Mouse (Mus musculus): Measurements from ENCODE around the gene Cdk14. TPM values are rescaled to one million over a fixed set of nuclear protein-coding genes. Genes with fewer than 3 reads are reported as not detected.

Gene Cdk14
- polyA plus RNA-seq, 1 experiment from 2014 or later: 14.4 TPM

- H3K4me3 ChIP-seq (replicated peaks; ENCODE audit: low read length): no peak overlapping the region
- 74% methylated on average over 15 of the region's 15 CpGs for WGBS
- H3K9ac ChIP-seq (ENCODE audit: low read length): no peak overlapping the region
- H3K27ac ChIP-seq (ENCODE audit: low read length): no peak overlapping the region
- H3K4me1 ChIP-seq (ENCODE audit: control insufficient read depth, insufficient read depth, low read length): no peaks in the 10 kb centered on the region
- 0 out of 2 replicates have a peak, but pooled peaks cover 2% of the 10 kb centered on the region for H3K9me3 ChIP-seq (replicated peaks; ENCODE audit: control insufficient read depth, low read length)
- no peak for ATAC-seq (ENCODE audit: insufficient read depth, low FRiP score)
- no peak overlapping the region for H3K4me2 ChIP-seq (ENCODE audit: low read depth, low read length)
- H3K36me3 ChIP-seq (ENCODE audit: control insufficient read depth, insufficient read depth, low read length): no peaks in the 10 kb centered on the region
- H3K27me3 ChIP-seq (ENCODE audit: control insufficient read depth, insufficient read depth, low read length): no peaks in the 10 kb centered on the region
These were observed 543.4 kb downstream of the Cdk14 start for GRCm38 (mm10) chr5:4876653-4877091.

GRCm38 (mm10) chr5:4870041-4870726 is 549.9 kb downstream of the Cdk14 start:
- 86% methylated on average over 4 of the region's 4 CpGs for WGBS
- Histone ChIP-seq H3K27ac (ENCODE audit: low read length) (no peak overlapping the region), H3K4me2 (ENCODE audit: low read depth, low read length) (no peak overlapping the region), H3K4me3 (replicated peaks; ENCODE audit: low read length) (no peak overlapping the region), H3K27me3 (ENCODE audit: control insufficient read depth, insufficient read depth, low read length) (no peaks in the 10 kb centered on the region), H3K9ac (ENCODE audit: low read length) (no peak overlapping the region), H3K4me1 (ENCODE audit: control insufficient read depth, insufficient read depth, low read length) (0 out of 2 replicates have a peak, but pooled peaks cover 4% of the 10 kb centered on the region), H3K9me3 (replicated peaks; ENCODE audit: control insufficient read depth, low read length) (no peaks in the 10 kb centered on the region), H3K36me3 (ENCODE audit: control insufficient read depth, insufficient read depth, low read length) (no peaks in the 10 kb centered on the region)
- no peak for ATAC-seq (ENCODE audit: insufficient read depth, low FRiP score)

- no peaks in the 10 kb centered on the region for H3K27me3 ChIP-seq (ENCODE audit: control insufficient read depth, insufficient read depth, low read length)
- no peak overlapping the region for H3K9ac ChIP-seq (ENCODE audit: low read length)
- no peak overlapping the region for H3K27ac ChIP-seq (ENCODE audit: low read length)
- H3K4me2 ChIP-seq (ENCODE audit: low read depth, low read length): no peak overlapping the region
- H3K36me3 ChIP-seq (ENCODE audit: control insufficient read depth, insufficient read depth, low read length): no peaks in the 10 kb centered on the region
- 0 out of 2 replicates have a peak, but pooled peaks cover 4% of the 10 kb centered on the region for H3K4me1 ChIP-seq (ENCODE audit: control insufficient read depth, insufficient read depth, low read length)
- ATAC-seq (ENCODE audit: insufficient read depth, low FRiP score): no peak
- 54% methylated on average over 6 of the region's 6 CpGs for WGBS
- no peaks in the 10 kb centered on the region for H3K9me3 ChIP-seq (replicated peaks; ENCODE audit: control insufficient read depth, low read length)
- H3K4me3 ChIP-seq (replicated peaks; ENCODE audit: low read length): no peak overlapping the region
These were observed 551.5 kb downstream of the Cdk14 start for GRCm38 (mm10) chr5:4868563-4869120.

- H3K4me2 ChIP-seq (ENCODE audit: low read depth, low read length): no peak overlapping the region
- H3K9me3 ChIP-seq (replicated peaks; ENCODE audit: control insufficient read depth, low read length): no peaks in the 10 kb centered on the region
- H3K9ac ChIP-seq (ENCODE audit: low read length): no peak overlapping the region
- ATAC-seq (ENCODE audit: insufficient read depth, low FRiP score): no peak
- 67% methylated on average over 6 of the region's 6 CpGs for WGBS
- H3K4me3 ChIP-seq (replicated peaks; ENCODE audit: low read length): no peak overlapping the region
- no peaks in the 10 kb centered on the region for H3K36me3 ChIP-seq (ENCODE audit: control insufficient read depth, insufficient read depth, low read length)
- no peak overlapping the region for H3K27ac ChIP-seq (ENCODE audit: low read length)
- H3K27me3 ChIP-seq (ENCODE audit: control insufficient read depth, insufficient read depth, low read length): no peaks in the 10 kb centered on the region
- 0 out of 2 replicates have a peak, but pooled peaks cover 4% of the 10 kb centered on the region for H3K4me1 ChIP-seq (ENCODE audit: control insufficient read depth, insufficient read depth, low read length)
These were observed 552.1 kb downstream of the Cdk14 start for GRCm38 (mm10) chr5:4867849-4868562.

GRCm38 (mm10) chr5:4866945-4867344 is 553.2 kb downstream of the Cdk14 start:
- Histone ChIP-seq H3K9me3 (replicated peaks; ENCODE audit: control insufficient read depth, low read length) (no peaks in the 10 kb centered on the region), H3K36me3 (ENCODE audit: control insufficient read depth, insufficient read depth, low read length) (no peaks in the 10 kb centered on the region), H3K4me1 (ENCODE audit: control insufficient read depth, insufficient read depth, low read length) (0 out of 2 replicates have a peak, but pooled peaks cover 4% of the 10 kb centered on the region), H3K27me3 (ENCODE audit: control insufficient read depth, insufficient read depth, low read length) (no peaks in the 10 kb centered on the region), H3K27ac (ENCODE audit: low read length) (no peak overlapping the region), H3K9ac (ENCODE audit: low read length) (no peak overlapping the region), H3K4me3 (replicated peaks; ENCODE audit: low read length) (no peak overlapping the region), H3K4me2 (ENCODE audit: low read depth, low read length) (no peak overlapping the region)
- WGBS: 77% methylated on average over 8 of the region's 8 CpGs
- no peak for ATAC-seq (ENCODE audit: insufficient read depth, low FRiP score)

GRCm38 (mm10) chr5:4866099-4866498 is 554.0 kb downstream of the Cdk14 start:
- H3K27ac ChIP-seq (ENCODE audit: low read length): no peak overlapping the region
- H3K4me2 ChIP-seq (ENCODE audit: low read depth, low read length): no peak overlapping the region
- H3K36me3 ChIP-seq (ENCODE audit: control insufficient read depth, insufficient read depth, low read length): no peaks in the 10 kb centered on the region
- H3K4me1 ChIP-seq (ENCODE audit: control insufficient read depth, insufficient read depth, low read length): 0 out of 2 replicates have a peak, but pooled peaks cover 4% of the 10 kb centered on the region
- ATAC-seq (ENCODE audit: insufficient read depth, low FRiP score): no peak
- H3K9me3 ChIP-seq (replicated peaks; ENCODE audit: control insufficient read depth, low read length): no peaks in the 10 kb centered on the region
- no peaks in the 10 kb centered on the region for H3K27me3 ChIP-seq (ENCODE audit: control insufficient read depth, insufficient read depth, low read length)
- H3K4me3 ChIP-seq (replicated peaks; ENCODE audit: low read length): no peak overlapping the region
- 52% methylated on average over 1 of the region's 1 CpGs for WGBS
- no peak overlapping the region for H3K9ac ChIP-seq (ENCODE audit: low read length)

- Histone ChIP-seq H3K36me3 (ENCODE audit: control insufficient read depth, insufficient read depth, low read length) (no peaks in the 10 kb centered on the region), H3K4me1 (ENCODE audit: control insufficient read depth, insufficient read depth, low read length) (no peaks in the 10 kb centered on the region), H3K27ac (ENCODE audit: low read length) (no peak overlapping the region), H3K9me3 (replicated peaks; ENCODE audit: control insufficient read depth, low read length) (no peaks in the 10 kb centered on the region), H3K4me2 (ENCODE audit: low read depth, low read length) (no peak overlapping the region), H3K27me3 (ENCODE audit: control insufficient read depth, insufficient read depth, low read length) (no peaks in the 10 kb centered on the region), H3K9ac (ENCODE audit: low read length) (no peak overlapping the region), H3K4me3 (replicated peaks; ENCODE audit: low read length) (no peak overlapping the region)
- no peak for ATAC-seq (ENCODE audit: insufficient read depth, low FRiP score)
- WGBS: 88% methylated on average over 9 of the region's 9 CpGs
These were observed 558.5 kb downstream of the Cdk14 start for GRCm38 (mm10) chr5:4861592-4861991.

- Histone ChIP-seq H3K27me3 (ENCODE audit: control insufficient read depth, insufficient read depth, low read length) (no peaks in the 10 kb centered on the region), H3K4me3 (replicated peaks; ENCODE audit: low read length) (no peak overlapping the region), H3K4me1 (ENCODE audit: control insufficient read depth, insufficient read depth, low read length) (no peaks in the 10 kb centered on the region), H3K36me3 (ENCODE audit: control insufficient read depth, insufficient read depth, low read length) (no peaks in the 10 kb centered on the region), H3K9ac (ENCODE audit: low read length) (no peak overlapping the region), H3K4me2 (ENCODE audit: low read depth, low read length) (no peak overlapping the region), H3K27ac (ENCODE audit: low read length) (no peak overlapping the region), H3K9me3 (replicated peaks; ENCODE audit: control insufficient read depth, low read length) (no peaks in the 10 kb centered on the region)
- no peak for ATAC-seq (ENCODE audit: insufficient read depth, low FRiP score)
- WGBS: 93% methylated on average over 2 of the region's 2 CpGs
These were observed 559.0 kb downstream of the Cdk14 start for GRCm38 (mm10) chr5:4861141-4861540.

GRCm38 (mm10) chr5:4858032-4858641 is 562.0 kb downstream of the Cdk14 start:
- no peaks in the 10 kb centered on the region for H3K36me3 ChIP-seq (ENCODE audit: control insufficient read depth, insufficient read depth, low read length)
- 40% methylated on average over 5 of the region's 5 CpGs for WGBS
- peak; percentile 68; the same call in 1 of the 2 replicates for ATAC-seq (ENCODE audit: insufficient read depth, low FRiP score)
- H3K9me3 ChIP-seq (replicated peaks; ENCODE audit: control insufficient read depth, low read length): no peaks in the 10 kb centered on the region
- no peak overlapping the region for H3K9ac ChIP-seq (ENCODE audit: low read length)
- H3K4me3 ChIP-seq (replicated peaks; ENCODE audit: low read length): no peak overlapping the region
- H3K4me1 ChIP-seq (ENCODE audit: control insufficient read depth, insufficient read depth, low read length): no peaks in the 10 kb centered on the region
- H3K4me2 ChIP-seq (ENCODE audit: low read depth, low read length): no peak overlapping the region
- peak overlapping the region; percentile 3 for H3K27ac ChIP-seq (ENCODE audit: low read length)
- H3K27me3 ChIP-seq (ENCODE audit: control insufficient read depth, insufficient read depth, low read length): no peaks in the 10 kb centered on the region

All from stomach, embryonic 16.5 days (tissue).